Mouse (Mus musculus) G1E (cell line): ENCODE results near the gene Slc6a3.

ENCODE experiments used
- CTCF ChIP-seq: IDR thresholded peaks from 2 replicates; pipeline ENCODE4 v1.5.1; 2012; ENCODE audit warnings: low read depth, low read length, inconsistent platforms, mixed read lengths
- GATA1 ChIP-seq: IDR thresholded peaks from 2 replicates; pipeline ENCODE4 v1.6.1; 2012; ENCODE audit warnings: borderline replicate concordance, low read length, inconsistent platforms, mixed read lengths
- POLR2AphosphoS5 ChIP-seq: IDR thresholded peaks from 2 replicates; pipeline ENCODE4 v1.6.1; 2012; ENCODE audit warnings: low read depth, low read length, inconsistent platforms; ENCODE audit not compliant: insufficient replicate concordance
- TAL1 ChIP-seq: conservative IDR thresholded peaks from 2 replicates; pipeline ENCODE4 v1.6.1; 2012; ENCODE audit warnings: low read depth, low read length, inconsistent platforms, mixed read lengths

DNA sequence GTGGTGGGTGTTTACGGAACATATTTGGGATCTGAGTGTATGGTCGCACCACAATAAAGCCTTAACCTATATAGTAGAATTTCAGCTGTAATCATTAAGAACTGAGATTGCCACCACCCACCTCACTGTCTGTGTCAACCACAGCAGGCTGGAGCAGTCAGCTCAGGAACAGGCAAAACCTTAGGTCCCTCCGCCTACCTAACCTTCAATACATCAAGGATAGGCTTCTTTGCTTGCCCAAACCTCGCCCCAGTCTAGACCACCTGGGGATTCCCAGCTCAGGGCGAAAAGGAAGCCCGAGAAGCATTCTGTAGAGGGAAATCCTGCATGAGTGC, 89.8 kb downstream of the Slc6a3 start:
- TF ChIP-seq CTCF (no peak), GATA1 (no peak), POLR2AphosphoS5 (no peak), TAL1 (no peak)
